Mouse (Mus musculus): ENCODE data around the gene Tnik.

DNA sequence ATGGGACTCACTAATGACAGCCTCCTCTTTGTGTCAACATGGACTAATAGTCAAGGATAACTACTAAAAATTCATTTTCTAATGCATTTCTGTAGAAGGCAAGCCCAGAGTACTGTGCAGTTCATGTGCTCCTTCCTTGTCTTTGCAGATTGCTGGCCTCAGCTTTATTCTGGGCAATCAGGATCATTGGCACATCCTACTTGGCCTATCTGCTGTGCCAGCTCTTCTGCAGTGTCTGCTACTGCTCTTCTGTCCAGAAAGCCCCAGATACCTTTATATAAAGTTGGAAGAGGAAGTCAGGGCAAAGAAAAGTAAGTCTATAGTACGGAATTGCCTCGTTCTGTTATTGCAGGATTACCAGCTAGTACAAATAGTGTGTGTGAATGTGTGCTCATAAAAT lies 455.5 kb downstream of the Tnik start:
- TF ChIP-seq CTCF (conservative IDR thresholded peaks at IDR 0.05; ENCODE audit: low read length) = no peak
- no peak for TF ChIP-seq NANOG (IDR thresholded peaks at IDR 0.05; ENCODE audit: borderline replicate concordance, low read length)
- no peak for TF ChIP-seq POU5F1 (IDR thresholded peaks at IDR 0.05; ENCODE audit: borderline replicate concordance, low read length)

Measured in E14TG2a.4 (cell line).